Mouse (Mus musculus) testis, adult 2 months (tissue): Measurements from ENCODE around the gene Psmb2. TPM values are rescaled to one million over a fixed set of nuclear protein-coding genes. Genes with fewer than 3 reads are reported as not detected.

Experiments used
- H3K27ac ChIP-seq: fragments of 200-500 bp; 2 replicates; pipeline ENCODE4 v1.5.1; 2012; ENCODE audit warnings: low read depth, low read length; ENCODE audit not compliant: control insufficient read depth, insufficient read depth
- H3K27me3 ChIP-seq: fragments of 200-500 bp; 2 replicates; pipeline ENCODE4 v1.6.1; 2012; ENCODE audit warnings: mild to moderate bottlenecking, low read length, moderate library complexity; ENCODE audit not compliant: control insufficient read depth, insufficient read depth
- H3K36me3 ChIP-seq: fragments of 200-500 bp; 2 replicates; pipeline ENCODE4 v1.6.1; 2012; ENCODE audit warnings: mild to moderate bottlenecking, low read length; ENCODE audit not compliant: control insufficient read depth, insufficient read depth
- H3K4me1 ChIP-seq: fragments of 200-500 bp; 2 replicates; pipeline ENCODE4 v1.6.1; 2012; ENCODE audit warnings: low read length; ENCODE audit not compliant: control insufficient read depth, insufficient read depth
- H3K4me3 ChIP-seq: fragments of 200-500 bp; 2 replicates; pipeline ENCODE4 v1.5.1; 2012; ENCODE audit warnings: low read depth, mild to moderate bottlenecking, low read length, moderate library complexity, mixed read lengths; ENCODE audit not compliant: control insufficient read depth
- CTCF ChIP-seq: fragments of 200-500 bp; IDR thresholded peaks from 2 replicates; pipeline ENCODE4 v1.5.1; 2012; ENCODE audit warnings: low read depth, mild to moderate bottlenecking, inconsistent platforms, low read length, moderate library complexity; ENCODE audit not compliant: control insufficient read depth, insufficient read depth, insufficient replicate concordance
- POLR2A ChIP-seq: fragments of 200-500 bp; IDR thresholded peaks from 2 replicates; pipeline ENCODE4 v1.6.1; 2012; ENCODE audit warnings: low read depth, mild to moderate bottlenecking, inconsistent platforms, low read length, moderate library complexity; ENCODE audit not compliant: control insufficient read depth
- polyA plus RNA-seq: library from polyadenylated mRNA; depleted of rRNA; stranded (reverse); fragments of >200 nt; gene quantifications from 2 replicates; pipeline ENCODE4 v1.2.3, GENCODE M21; 2012

Psmb2 gene
- polyA plus RNA-seq, 1 experiment = 77.9 TPM

DNA sequence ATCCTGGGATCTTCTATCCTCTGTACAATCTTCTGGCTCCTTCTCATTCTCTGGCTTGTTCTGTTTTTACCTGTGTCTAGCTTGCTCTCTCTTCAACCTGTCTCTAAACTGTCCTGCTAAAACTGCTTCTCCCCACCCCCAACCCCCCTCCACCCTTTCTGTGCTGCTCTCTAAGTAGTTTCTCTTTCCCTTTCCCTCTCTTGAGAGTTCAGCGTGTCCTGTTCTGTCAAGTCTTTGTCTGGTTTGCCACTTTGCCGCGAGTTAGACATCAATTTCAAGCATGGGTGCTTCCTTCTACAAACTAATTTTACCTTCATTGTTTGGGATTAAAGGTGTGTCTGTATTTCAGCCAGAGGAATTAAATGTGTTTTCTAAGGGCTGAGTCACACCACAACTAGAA lies 5.7 kb downstream of the Psmb2 start:
- TF ChIP-seq CTCF = no peak
- no peak for TF ChIP-seq POLR2A
- H3K4me3 ChIP-seq = no peak overlapping the region
- H3K4me1 ChIP-seq = no peaks in the 10 kb centered on the region
- H3K27me3 ChIP-seq = no peaks in the 10 kb centered on the region
- H3K36me3 ChIP-seq = peaks cover 3% of the 10 kb centered on the region
- H3K27ac ChIP-seq = no peak overlapping the region

DNA sequence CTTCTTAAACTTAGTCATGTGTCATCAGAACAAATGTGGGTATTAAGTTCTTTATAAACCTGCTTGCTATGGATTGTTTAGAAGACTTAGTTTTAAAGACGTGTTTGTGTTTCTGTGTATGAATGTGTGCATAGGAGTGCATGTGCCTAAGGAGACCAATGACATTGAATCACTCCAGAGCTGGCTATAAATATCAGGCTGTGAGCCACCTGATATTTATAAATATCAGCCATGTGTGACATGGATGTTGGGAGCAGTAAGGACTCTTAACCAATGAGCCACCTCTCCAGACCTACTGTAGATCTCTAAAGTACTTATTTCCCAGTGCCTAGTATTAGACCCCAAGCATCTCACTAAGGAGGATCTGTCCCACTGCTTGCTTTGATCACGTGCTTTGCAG lies 12.0 kb downstream of the Psmb2 start:
- Histone ChIP-seq H3K36me3 (peaks cover 4% of the 10 kb centered on the region), H3K27me3 (no peaks in the 10 kb centered on the region), H3K27ac (no peak overlapping the region), H3K4me3 (no peak overlapping the region), H3K4me1 (no peaks in the 10 kb centered on the region)
- TF ChIP-seq CTCF (no peak), POLR2A (no peak)

DNA sequence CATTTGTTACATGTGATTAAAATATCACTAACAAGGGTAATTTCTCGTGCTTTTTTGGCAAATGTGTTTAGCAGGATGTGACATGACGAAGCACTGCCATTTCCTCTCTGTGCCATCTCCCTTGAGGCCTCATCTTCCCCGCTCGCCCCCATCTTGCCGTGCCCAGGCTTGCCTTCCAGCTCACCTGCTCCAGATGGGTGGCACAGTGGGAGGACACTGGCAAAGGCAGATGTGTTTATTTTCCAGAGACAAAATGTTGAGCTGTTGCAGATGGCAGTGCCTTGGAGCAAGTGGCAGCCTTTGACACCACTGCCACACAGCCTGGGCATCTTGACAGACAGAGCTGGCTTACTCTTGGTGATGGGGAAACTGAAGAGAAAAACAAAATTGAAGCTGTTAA lies 15.6 kb downstream of the Psmb2 start:
- Histone ChIP-seq H3K36me3 (peaks cover 2% of the 10 kb centered on the region), H3K27me3 (no peaks in the 10 kb centered on the region), H3K4me1 (no peaks in the 10 kb centered on the region), H3K27ac (no peak overlapping the region), H3K4me3 (no peak overlapping the region)
- TF ChIP-seq POLR2A = no peak
- no peak for TF ChIP-seq CTCF

DNA sequence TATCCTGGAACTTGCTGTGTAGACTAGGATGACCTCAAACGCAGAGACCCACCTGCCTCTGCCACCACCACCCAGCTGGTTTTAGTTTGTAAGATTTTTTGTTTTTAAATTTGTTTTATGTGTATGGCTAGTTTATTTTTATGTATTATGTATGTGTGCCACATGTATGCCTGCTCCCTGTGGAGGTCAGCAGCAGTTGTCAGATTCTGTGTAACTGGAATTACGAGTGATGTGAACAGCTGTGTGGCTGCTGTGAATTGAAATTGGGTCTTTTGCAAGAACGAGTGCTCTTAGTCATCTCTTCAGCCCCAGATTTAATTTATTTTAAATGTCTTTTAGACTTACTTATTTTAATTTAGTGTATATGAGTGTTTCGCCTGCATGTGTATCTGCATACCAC lies 19.5 kb downstream of the Psmb2 start:
- H3K27ac ChIP-seq = no peak overlapping the region
- H3K4me1 ChIP-seq = no peaks in the 10 kb centered on the region
- no peaks in the 10 kb centered on the region; the same call in 1 of the 2 replicates for H3K36me3 ChIP-seq
- H3K4me3 ChIP-seq = no peak overlapping the region
- H3K27me3 ChIP-seq = no peaks in the 10 kb centered on the region
- TF ChIP-seq CTCF = no peak
- TF ChIP-seq POLR2A = no peak

DNA sequence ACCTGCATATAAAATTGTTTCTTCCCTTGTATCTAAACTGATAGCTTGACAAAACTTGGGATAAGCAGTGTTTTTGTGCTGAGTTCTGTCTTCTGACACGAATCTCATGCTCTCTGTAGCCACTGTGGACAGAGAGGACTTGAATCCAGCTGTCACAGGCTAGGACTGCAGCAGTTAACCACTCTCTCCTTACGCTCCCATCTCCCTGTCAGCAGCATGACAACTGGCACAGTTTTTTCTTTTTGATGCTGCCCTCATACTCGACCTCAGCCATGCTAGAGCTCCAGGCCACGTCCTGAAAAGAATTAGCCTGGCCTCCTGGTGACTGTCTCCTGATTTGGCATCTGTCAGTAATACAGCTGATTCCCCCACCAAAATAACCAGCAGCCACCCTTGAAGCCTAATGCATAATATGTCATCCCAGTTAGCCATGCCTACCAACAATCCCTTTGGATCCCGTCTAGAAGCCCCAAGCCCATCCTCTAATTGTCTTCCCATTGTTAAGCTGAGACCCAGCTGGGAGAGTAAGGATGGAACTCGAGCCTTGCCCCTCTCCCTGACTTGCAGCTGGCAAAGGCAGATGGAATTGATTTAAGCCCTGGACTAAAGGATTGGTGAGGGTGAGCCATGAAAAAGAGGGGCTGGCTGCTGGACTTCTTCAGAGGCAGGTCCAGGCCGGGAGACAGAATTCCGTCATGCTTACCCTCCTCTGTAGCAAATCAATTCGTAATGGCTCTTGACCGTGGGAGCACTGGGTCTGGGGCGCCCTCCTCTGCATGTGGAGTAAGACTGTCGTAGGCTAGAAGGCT lies 29.4 kb downstream of the Psmb2 start:
- Histone ChIP-seq H3K36me3 (peaks cover 4% of the 10 kb centered on the region), H3K27ac (no peak overlapping the region)

DNA sequence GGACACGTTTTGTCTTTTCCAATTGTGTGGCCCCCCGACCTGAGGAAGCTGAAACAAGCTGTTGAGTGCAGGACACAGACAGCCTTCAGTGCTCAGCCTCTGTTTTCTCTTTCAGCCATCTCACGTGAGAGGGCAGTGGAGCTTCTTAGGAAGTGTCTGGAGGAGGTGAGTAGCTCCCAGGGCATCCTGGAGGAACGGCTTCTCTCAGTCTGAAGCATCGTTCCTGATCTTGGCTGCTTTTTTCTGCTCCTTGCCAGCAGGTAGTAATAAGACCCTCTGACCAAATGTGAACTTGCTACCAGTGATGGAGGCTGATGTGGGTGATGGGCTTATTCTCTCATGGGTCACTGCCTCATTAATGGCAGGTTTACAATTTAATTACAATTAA lies 30.0 kb downstream of the Psmb2 start:
- no peak overlapping the region for H3K27ac ChIP-seq
- no peak overlapping the region for H3K4me3 ChIP-seq
- no peaks in the 10 kb centered on the region for H3K4me1 ChIP-seq
- H3K27me3 ChIP-seq = no peaks in the 10 kb centered on the region
- H3K36me3 ChIP-seq = peaks cover 4% of the 10 kb centered on the region
- TF ChIP-seq POLR2A = no peak
- TF ChIP-seq CTCF = no peak

More for the DNA sequence above, 29.4 kb downstream of the Psmb2 start:
- no peak for TF ChIP-seq POLR2A
- TF ChIP-seq CTCF = no peak
- Histone ChIP-seq H3K4me3 (no peak overlapping the region), H3K4me1 (no peaks in the 10 kb centered on the region), H3K27me3 (no peaks in the 10 kb centered on the region)

DNA sequence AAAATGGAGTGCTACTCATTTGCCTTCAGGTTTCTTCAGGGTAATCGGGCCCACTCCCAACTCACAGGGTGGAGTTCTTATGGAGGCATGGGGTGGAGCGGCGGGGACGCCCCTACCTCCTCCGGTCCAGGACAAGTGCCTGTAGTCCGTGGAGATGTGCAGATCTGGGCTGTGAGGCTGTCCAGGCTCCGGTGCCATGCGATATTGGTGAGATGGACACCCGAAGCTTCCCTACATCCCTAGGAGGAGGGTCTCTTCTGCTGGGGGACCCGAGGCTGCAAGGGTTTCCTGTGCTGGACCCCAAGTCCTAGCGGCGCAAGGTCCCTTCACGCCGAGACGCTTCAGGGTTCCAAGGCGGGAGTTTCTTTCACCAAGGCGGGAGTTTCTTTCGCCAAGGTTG lies 54.7 kb downstream of the Psmb2 start:
- Histone ChIP-seq H3K27me3 (peaks cover 10% of the 10 kb centered on the region), H3K36me3 (no peaks in the 10 kb centered on the region), H3K4me3 (peak overlapping the region; percentile 39), H3K27ac (no peak overlapping the region), H3K4me1 (peaks cover 19% of the 10 kb centered on the region)
- TF ChIP-seq POLR2A (no peak), CTCF (no peak)
